Mouse (Mus musculus): Measurements from ENCODE around the gene Slc12a7.

Gene Slc12a7

GRCm38 (mm10) chr13:73760126-73760525 lies 27.2 kb downstream of the Slc12a7 start:
- DNase-seq (ENCODE audit: low read depth, low spot score), result no peak

DNA sequence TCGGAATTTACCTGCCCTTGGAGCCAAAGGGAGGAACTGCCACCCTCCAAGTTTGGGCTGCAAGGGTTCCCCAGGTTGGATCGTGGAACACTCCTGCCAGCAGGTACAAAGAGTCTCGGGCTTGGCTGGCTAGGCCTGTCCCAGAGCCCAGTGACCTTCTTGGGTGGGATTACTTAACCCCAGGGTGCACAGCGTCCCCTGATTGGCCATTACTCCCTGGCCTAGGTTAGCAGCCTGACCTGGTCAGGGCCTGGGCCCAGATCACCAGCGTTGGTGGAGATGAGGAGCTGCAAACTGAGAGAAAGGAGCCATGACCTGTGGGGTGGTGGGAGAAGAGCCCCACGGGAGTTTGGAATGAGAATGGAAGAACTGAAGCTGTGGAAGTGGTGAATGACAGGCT lies 30.0 kb downstream of the Slc12a7 start:
- DNase-seq (ENCODE audit: low read depth, low spot score), result no peak

- DNase-seq (ENCODE audit: low read depth, low spot score), result peak; percentile 92
Measured at GRCm38 (mm10) chr13:73763439-73764255, 30.8 kb downstream of the Slc12a7 start.

DNA sequence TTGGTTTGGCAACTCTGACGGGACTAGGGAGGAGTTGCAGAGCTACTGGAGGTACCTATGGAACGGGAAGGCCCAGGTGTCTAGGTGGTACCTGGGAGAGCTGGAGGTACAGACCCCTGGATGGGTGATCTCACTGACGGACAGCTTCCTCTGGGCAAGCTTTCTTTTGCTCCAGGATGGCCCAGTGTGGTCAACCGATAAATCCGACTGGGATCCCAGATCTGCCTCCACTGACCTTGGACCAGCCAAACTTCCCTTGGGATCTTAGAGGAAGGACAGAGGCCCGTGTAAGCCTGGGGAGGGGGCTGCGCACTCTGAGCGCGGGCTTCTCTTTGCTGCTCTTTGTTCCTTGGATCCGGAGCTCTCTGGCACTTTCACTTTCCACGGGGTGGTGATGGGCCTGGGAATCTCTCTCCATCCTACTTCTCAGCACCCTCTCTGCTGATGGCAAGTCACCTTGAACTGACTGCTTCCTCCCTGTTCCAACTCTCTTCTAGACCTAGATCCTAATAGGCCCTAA lies 31.4 kb downstream of the Slc12a7 start:
- peak; percentile 57 for DNase-seq (ENCODE audit: low read depth, low spot score)

DNA sequence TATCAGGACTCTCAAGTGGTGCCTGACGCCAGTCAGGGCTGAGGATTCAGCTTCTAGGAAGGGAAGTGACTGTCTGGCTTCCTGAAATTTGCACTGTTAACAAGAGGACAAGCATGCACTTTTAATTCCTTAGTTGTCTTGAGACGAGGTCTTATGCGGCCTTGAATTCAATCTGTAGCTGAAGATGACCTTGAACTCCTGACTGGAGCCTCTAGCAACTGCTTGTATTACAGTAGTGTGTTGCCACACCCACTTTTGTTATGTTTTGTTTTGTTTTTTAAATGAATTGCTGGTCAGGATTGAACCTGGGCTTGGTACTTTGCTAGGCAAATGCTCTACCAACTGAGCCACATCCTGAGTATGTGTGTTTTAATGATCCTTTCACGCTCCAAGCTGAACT lies 32.5 kb downstream of the Slc12a7 start:
- no peak for DNase-seq (ENCODE audit: low read depth, low spot score)

DNA sequence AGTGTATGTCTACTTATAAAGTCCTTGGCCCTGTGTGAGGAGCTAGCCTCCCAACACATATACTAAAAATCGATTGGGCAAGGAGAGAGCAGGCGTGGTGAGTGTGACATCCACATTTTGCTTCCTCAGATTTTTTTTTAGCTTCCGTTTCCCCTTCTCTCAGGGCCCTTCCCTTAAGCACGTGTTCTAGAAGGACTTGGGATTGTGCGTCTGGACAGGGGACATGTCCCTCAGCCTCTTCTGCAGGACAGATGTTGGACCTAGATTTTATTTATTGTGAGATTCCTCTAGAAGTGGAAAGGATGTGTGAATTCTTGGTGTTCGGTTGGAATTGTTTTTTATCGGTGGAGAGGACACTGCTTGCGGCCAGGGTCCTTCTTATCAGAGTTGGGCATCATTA lies 34.3 kb downstream of the Slc12a7 start:
- no peak for DNase-seq (ENCODE audit: low read depth, low spot score)

DNA sequence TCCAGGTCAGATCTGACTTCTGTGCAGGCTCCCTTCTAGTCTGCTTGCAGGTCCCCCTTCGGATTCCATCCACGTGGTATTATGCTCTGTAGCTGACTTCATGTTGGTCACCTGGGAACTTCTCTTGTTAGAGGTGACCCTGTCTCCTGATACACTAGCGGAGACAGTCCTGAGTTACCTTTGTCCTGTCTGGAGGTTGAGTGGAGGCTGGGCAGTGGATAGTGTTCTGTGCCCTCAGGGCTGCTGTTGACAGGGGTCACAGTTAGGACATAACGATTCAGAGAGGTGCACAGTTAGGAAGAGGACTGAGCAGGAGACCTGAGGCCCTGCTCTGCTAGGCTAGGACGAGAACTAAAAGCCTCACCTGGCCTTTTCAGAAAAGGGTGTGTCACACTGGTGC lies 34.9 kb downstream of the Slc12a7 start:
- DNase-seq (ENCODE audit: low read depth, low spot score), result no peak

- no peak for DNase-seq (ENCODE audit: low read depth, low spot score)
Measured at GRCm38 (mm10) chr13:73768311-73768710, 35.4 kb downstream of the Slc12a7 start.

DNA sequence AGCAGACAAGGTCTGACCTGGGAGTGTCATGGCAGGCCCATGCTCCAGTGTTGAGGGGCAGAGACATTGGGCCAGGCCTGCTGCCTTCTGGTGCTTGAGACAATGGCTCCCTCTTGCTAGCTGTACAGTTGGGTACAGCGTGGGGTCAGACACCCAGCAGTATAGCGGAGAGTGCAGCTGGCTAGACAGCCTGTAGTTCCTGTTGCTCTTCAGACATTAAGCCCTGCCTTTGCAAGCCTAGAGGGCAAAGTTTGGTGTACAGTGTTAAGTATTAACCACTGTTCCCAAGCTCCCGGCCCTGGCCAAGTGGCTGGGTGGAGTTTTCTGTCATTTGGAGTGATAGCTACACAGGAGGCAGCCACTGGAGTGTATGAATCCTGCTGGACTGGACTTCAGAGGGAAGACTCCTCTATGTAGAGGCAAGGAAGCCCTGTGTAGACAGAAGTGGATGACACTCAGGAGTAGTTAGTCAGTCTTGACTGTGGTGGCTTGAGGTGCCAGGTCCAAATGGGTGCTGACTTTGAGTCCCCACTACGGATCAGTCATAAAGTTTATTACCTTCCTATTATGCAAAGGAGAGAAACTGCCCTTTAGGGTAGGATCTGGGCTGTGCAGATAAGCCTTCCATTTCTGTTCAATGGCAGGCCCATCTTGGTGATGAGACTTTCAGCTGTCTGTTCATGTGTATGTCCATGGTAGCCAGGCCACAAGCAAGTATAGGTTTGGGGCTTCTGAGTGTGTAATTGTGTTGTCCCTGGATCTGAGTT lies 37.2 kb downstream of the Slc12a7 start:
- no peak for DNase-seq (ENCODE audit: low read depth, low spot score)

GRCm38 (mm10) chr13:73771131-73771530 lies 38.2 kb downstream of the Slc12a7 start:
- DNase-seq (ENCODE audit: low read depth, low spot score), result no peak

- no peak for DNase-seq (ENCODE audit: low read depth, low spot score)
Measured at GRCm38 (mm10) chr13:73772655-73773054, 39.8 kb downstream of the Slc12a7 start.

DNA sequence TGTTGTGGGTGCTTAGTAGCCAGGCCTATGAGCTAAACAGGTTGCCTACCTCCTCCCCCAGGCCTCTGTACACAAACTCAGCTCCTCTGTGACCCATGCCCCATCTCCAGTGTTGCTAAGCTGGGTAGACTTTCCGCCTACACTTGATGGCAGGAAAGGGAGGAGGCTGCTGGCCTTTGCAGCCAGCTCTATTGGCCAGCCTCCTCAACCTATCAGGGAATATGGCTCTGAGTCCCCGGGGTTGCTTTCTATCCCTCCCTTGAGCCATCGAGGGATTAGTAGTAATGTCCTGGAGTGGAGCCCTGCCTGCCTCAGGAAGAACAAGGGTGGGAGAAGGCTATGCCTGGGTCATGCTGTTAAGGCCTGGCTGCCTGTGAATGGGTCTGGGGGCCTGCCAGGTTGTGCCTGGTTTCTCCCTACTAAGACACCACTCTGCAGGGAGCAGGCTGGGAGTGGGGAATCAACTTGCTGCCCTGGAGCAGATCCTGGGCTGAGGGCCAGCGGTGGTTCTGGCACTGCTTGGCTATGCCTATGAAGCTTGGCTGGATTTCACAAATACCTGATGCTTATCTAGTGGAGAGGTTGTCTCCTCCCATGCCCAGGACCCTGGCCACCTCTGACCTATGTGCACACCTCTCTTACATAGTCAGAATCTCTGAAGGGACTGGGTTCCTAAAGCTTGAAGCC lies 40.8 kb downstream of the Slc12a7 start:
- DNase-seq (ENCODE audit: low read depth, low spot score), result no peak

DNA sequence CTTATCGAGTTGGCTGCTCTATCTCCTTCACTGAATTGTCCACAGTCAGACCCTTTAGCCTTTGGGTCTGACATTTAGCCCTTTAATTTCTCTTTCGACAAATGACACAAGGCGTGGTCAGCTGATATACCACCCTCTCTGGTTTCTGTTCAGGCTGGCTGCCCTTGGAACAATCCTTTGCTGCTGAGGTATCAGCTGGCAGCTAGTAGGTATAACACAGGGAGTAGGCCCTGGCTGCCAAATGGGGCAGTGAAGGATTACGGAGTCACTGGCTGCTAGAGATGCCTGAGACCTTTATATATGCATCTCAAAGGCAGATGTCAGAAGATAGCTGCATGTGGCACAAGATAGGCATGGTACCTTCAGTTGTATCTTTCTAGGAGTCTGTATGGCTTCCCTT lies 42.9 kb downstream of the Slc12a7 start:
- no peak for DNase-seq (ENCODE audit: low read depth, low spot score)

- no peak for DNase-seq (ENCODE audit: low read depth, low spot score)
Measured at GRCm38 (mm10) chr13:73777578-73777977, 44.7 kb downstream of the Slc12a7 start.

- no peak for DNase-seq (ENCODE audit: low read depth, low spot score)
Measured at GRCm38 (mm10) chr13:73782486-73782885, 49.6 kb downstream of the Slc12a7 start.

- DNase-seq (ENCODE audit: low read depth, low spot score), result no peak
Measured at GRCm38 (mm10) chr13:73792176-73792575, 59.3 kb downstream of the Slc12a7 start.

GRCm38 (mm10) chr13:73793171-73793570 lies 60.3 kb downstream of the Slc12a7 start:
- no peak for DNase-seq (ENCODE audit: low read depth, low spot score)

GRCm38 (mm10) chr13:73799110-73799509 lies 66.2 kb downstream of the Slc12a7 start:
- DNase-seq (ENCODE audit: low read depth, low spot score), result no peak

DNA sequence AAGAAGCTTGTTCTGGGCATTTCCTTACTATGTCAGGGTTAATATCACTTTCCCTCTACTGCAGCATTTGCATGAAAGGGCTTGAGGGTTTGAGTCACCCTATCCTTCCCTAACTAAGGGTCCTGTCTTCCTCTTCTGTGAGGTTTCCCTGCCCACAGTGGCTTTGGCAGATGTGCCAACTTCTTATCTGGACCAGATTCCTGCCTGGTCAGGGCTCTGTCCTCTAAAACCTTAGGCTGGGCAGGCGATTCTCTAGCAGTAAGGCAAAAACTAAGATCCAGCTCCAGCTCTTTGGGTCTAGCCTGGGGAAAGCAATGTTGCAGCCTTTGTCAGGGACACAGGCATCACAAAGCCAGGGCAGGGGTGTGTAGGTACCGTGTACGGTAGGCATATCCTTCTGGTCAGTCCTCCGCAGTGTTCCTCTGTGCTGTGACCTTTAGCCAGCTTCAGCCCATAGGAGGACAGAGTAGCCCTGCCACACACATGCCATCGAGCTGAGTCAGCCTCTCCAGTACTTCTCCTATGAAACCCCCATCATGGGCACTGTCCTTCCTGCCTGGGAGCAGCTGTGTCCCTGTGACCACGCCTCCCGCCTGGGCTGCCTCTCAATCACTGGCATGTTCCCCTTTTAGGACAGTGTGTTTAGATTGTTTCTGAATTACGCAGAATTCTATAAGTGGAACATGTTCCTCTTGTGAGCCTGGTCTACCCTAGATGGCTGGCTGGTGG lies 70.7 kb downstream of the Slc12a7 start:
- no peak for DNase-seq (ENCODE audit: low read depth, low spot score)

GRCm38 (mm10) chr13:73804914-73805313 lies 72.0 kb downstream of the Slc12a7 start:
- no peak for DNase-seq (ENCODE audit: low read depth, low spot score)

GRCm38 (mm10) chr13:73812936-73813335 lies 80.0 kb downstream of the Slc12a7 start:
- DNase-seq (ENCODE audit: low read depth, low spot score), result no peak

Measured in mesoderm, embryonic 11.5 days (tissue).